Mouse (Mus musculus): ENCODE data around the gene Txndc2. TPM values are rescaled to one million over a fixed set of nuclear protein-coding genes. Genes with fewer than 3 reads are reported as not detected.

Gene Txndc2
- polyA plus RNA-seq, 1 experiment from 2014 or later = 0.24 TPM

DNA sequence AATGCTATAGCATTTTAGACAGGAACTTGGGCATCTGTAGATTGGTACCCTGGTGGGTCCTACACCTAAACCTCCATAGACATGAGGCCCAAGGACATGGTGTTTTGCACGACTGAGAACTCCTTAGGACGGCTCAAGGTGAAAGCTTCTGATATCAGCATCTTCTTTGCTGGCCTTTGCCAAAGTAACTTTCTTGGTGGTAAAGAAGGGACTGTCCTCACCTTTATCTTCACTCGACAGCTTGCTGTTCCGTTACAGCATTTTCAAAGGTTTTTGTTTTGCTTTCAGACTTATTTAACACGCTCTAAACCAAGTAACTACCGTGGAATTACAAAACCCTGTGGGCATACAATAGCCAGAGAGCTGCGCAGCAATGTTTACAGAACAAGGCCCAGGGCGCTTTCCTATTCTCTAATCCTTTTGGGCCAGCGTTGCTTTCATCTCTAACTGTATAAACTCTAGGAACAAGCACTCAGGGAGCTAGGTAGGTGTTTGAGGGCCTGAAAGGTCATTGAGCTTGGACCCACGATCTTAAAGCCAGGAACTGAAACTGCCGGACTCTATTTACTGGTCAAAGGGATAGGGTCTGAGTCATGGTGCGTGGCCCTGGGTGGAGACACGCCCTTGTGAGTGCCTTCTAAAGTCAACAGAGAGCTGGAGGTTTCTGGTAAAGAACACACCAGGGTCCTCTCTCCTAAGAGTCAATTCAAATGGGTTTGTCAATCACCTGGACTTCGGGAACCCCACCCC lies 21.5 kb upstream of the Txndc2 start:
- no peak overlapping the region for H3K4me2 ChIP-seq (ENCODE audit: low read depth, low read length, severe bottlenecking)
- H3K9me3 ChIP-seq (ENCODE audit: control insufficient read depth, low read length) = no peaks in the 10 kb centered on the region
- H3K36me3 ChIP-seq (ENCODE audit: control insufficient read depth, insufficient read depth, low read length) = no peaks in the 10 kb centered on the region
- no peak overlapping the region for H3K9ac ChIP-seq (ENCODE audit: low read length)
- 83% methylated on average over 14 of the region's 14 CpGs for WGBS
- DNase-seq (ENCODE audit: low spot score) = no peak
- H3K4me3 ChIP-seq (ENCODE audit: low read depth, low read length) = no peak overlapping the region
- no peak overlapping the region for H3K27ac ChIP-seq (ENCODE audit: low read depth, low read length)
- H3K4me1 ChIP-seq (replicated peaks; ENCODE audit: control insufficient read depth, insufficient read depth, low read length) = no peaks in the 10 kb centered on the region
- ATAC-seq (replicated peaks; ENCODE audit: low FRiP score) = no peak
- no peaks in the 10 kb centered on the region for H3K27me3 ChIP-seq (ENCODE audit: control insufficient read depth, insufficient read depth, low read length)

DNA sequence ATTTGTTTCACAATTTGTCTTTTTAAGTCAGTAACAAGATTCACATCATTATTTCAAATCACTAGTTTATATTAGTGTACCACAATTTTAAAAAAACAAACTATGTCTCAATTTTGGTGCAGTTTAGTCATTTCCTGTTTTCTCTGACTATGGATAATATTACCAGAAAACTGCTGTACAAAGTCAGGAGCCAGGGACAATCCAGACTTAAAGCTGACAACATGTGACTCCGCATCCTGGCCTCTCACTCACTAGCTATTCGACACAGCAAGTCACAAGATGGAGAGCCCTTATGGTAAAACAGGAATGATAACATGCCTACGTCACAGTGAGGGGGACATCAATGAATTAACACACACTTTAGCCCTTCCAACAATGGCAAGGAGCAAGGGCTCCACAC lies 20.7 kb upstream of the Txndc2 start:
- H3K4me1 ChIP-seq (replicated peaks; ENCODE audit: control insufficient read depth, insufficient read depth, low read length) = no peaks in the 10 kb centered on the region
- H3K27ac ChIP-seq (ENCODE audit: low read depth, low read length) = no peak overlapping the region
- H3K4me3 ChIP-seq (ENCODE audit: low read depth, low read length) = no peak overlapping the region
- 87% methylated on average over 3 of the region's 3 CpGs for WGBS
- H3K9me3 ChIP-seq (ENCODE audit: control insufficient read depth, low read length) = no peaks in the 10 kb centered on the region
- H3K4me2 ChIP-seq (ENCODE audit: low read depth, low read length, severe bottlenecking) = no peak overlapping the region
- no peak for ATAC-seq (replicated peaks; ENCODE audit: low FRiP score)
- DNase-seq (ENCODE audit: low spot score) = no peak
- no peaks in the 10 kb centered on the region for H3K27me3 ChIP-seq (ENCODE audit: control insufficient read depth, insufficient read depth, low read length)
- no peak overlapping the region for H3K9ac ChIP-seq (ENCODE audit: low read length)
- no peaks in the 10 kb centered on the region for H3K36me3 ChIP-seq (ENCODE audit: control insufficient read depth, insufficient read depth, low read length)

DNA sequence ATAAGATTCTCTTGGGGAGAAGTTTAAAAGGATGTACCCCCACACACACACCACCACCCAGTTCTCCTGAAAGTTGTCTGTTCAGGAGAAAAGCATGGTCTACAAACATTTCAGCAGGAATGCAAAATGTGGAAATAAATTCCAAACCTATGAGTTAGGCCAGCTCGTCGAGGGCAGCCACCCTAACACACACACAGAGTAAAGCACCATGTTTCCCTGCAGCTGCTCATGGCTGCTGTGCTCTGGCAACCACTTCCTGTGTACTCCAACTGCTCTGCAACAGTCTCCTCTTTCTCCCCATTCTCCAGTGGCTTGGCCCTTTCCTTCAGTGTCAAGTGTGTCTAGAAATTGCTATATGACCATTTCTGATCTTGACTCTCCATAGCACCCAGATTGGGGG lies 16.4 kb upstream of the Txndc2 start:
- no peaks in the 10 kb centered on the region for H3K36me3 ChIP-seq (ENCODE audit: control insufficient read depth, insufficient read depth, low read length)
- no peak overlapping the region for H3K27ac ChIP-seq (ENCODE audit: low read depth, low read length)
- no peak overlapping the region for H3K9ac ChIP-seq (ENCODE audit: low read length)
- ATAC-seq (replicated peaks; ENCODE audit: low FRiP score) (no peak), DNase-seq (ENCODE audit: low spot score) (no peak)
- no peaks in the 10 kb centered on the region for H3K9me3 ChIP-seq (ENCODE audit: control insufficient read depth, low read length)
- H3K4me3 ChIP-seq (ENCODE audit: low read depth, low read length) = no peak overlapping the region
- WGBS = 95% methylated on average over 2 of the region's 2 CpGs
- H3K27me3 ChIP-seq (ENCODE audit: control insufficient read depth, insufficient read depth, low read length) = no peaks in the 10 kb centered on the region
- H3K4me1 ChIP-seq (replicated peaks; ENCODE audit: control insufficient read depth, insufficient read depth, low read length) = no peaks in the 10 kb centered on the region
- no peak overlapping the region for H3K4me2 ChIP-seq (ENCODE audit: low read depth, low read length, severe bottlenecking)

DNA sequence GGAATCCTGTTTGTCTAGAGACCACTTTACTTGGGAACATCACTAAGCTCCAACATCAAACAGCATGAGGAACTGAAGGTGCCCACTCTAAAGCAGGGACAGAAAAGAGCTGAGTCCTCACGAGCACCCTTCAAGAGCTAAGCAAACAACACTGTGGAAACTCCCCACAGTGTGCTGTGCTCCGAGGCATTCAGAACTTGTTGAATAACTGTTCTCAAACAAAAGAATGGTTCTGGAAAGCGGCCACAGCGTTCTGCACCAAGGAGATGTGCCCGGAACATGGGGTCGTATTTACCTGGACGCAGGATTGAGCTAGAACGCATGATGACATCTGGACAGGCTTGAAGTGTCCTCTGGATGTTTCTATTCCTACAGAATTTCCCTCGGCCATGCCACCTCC lies 16.0 kb upstream of the Txndc2 start:
- Histone ChIP-seq H3K27me3 (ENCODE audit: control insufficient read depth, insufficient read depth, low read length) (no peaks in the 10 kb centered on the region), H3K27ac (ENCODE audit: low read depth, low read length) (no peak overlapping the region), H3K4me1 (replicated peaks; ENCODE audit: control insufficient read depth, insufficient read depth, low read length) (no peaks in the 10 kb centered on the region), H3K4me3 (ENCODE audit: low read depth, low read length) (no peak overlapping the region), H3K9me3 (ENCODE audit: control insufficient read depth, low read length) (no peaks in the 10 kb centered on the region), H3K4me2 (ENCODE audit: low read depth, low read length, severe bottlenecking) (no peak overlapping the region), H3K9ac (ENCODE audit: low read length) (no peak overlapping the region), H3K36me3 (ENCODE audit: control insufficient read depth, insufficient read depth, low read length) (no peaks in the 10 kb centered on the region)
- WGBS = 94% methylated on average over 9 of the region's 9 CpGs
- no peak for DNase-seq (ENCODE audit: low spot score)
- no peak for ATAC-seq (replicated peaks; ENCODE audit: low FRiP score)

DNA sequence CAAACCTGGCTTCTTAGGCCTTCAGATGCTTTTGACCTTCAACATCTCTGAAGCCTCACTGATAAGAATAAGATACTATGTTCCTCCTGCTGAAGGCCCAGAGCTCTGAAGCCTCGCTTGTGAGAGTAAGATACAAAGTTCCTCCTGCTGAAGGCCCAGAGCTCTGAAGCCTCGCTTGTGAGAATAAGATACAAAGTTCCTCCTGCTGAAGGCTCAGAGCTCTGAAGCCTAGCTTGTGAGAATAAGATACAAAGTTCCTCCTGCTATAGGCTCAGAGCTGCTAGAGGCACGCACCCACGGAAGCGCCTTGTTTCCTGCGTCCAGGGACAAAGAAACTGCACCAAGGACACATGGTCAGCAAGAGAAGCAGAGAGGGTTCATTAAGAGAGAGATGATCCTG lies 14.8 kb upstream of the Txndc2 start:
- H3K9me3 ChIP-seq (ENCODE audit: control insufficient read depth, low read length) = no peaks in the 10 kb centered on the region
- no peaks in the 10 kb centered on the region for H3K4me1 ChIP-seq (replicated peaks; ENCODE audit: control insufficient read depth, insufficient read depth, low read length)
- no peaks in the 10 kb centered on the region for H3K27me3 ChIP-seq (ENCODE audit: control insufficient read depth, insufficient read depth, low read length)
- no peak overlapping the region for H3K4me3 ChIP-seq (ENCODE audit: low read depth, low read length)
- 89% methylated on average over 6 of the region's 6 CpGs for WGBS
- no peak overlapping the region for H3K4me2 ChIP-seq (ENCODE audit: low read depth, low read length, severe bottlenecking)
- ATAC-seq (replicated peaks; ENCODE audit: low FRiP score) = no peak
- no peak for DNase-seq (ENCODE audit: low spot score)
- no peak overlapping the region for H3K27ac ChIP-seq (ENCODE audit: low read depth, low read length)
- H3K36me3 ChIP-seq (ENCODE audit: control insufficient read depth, insufficient read depth, low read length) = no peaks in the 10 kb centered on the region
- no peak overlapping the region for H3K9ac ChIP-seq (ENCODE audit: low read length)

DNA sequence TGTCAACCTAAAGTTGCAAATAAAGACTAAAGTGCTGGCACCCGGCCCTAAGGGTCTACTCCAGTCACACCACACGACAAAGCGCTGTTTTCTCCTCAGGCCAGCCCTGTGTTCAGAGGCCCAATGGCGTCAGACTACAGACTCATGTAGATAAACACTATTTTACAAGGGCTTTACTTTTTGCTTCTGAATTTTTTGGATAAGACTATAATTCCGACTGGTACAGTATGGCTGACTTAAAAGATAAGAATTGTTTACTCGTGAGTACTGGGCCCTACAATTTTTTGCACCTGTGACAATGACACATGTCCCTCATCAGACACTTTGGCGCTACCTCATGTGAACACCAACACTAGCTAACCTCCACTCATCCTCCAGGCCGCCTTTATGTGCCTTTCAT lies 14.1 kb upstream of the Txndc2 start:
- Histone ChIP-seq H3K4me3 (ENCODE audit: low read depth, low read length) (no peak overlapping the region), H3K27me3 (ENCODE audit: control insufficient read depth, insufficient read depth, low read length) (no peaks in the 10 kb centered on the region), H3K36me3 (ENCODE audit: control insufficient read depth, insufficient read depth, low read length) (no peaks in the 10 kb centered on the region), H3K9me3 (ENCODE audit: control insufficient read depth, low read length) (no peaks in the 10 kb centered on the region), H3K27ac (ENCODE audit: low read depth, low read length) (no peak overlapping the region), H3K4me2 (ENCODE audit: low read depth, low read length, severe bottlenecking) (no peak overlapping the region), H3K9ac (ENCODE audit: low read length) (no peak overlapping the region), H3K4me1 (replicated peaks; ENCODE audit: control insufficient read depth, insufficient read depth, low read length) (no peaks in the 10 kb centered on the region)
- ATAC-seq (replicated peaks; ENCODE audit: low FRiP score) (no peak), DNase-seq (ENCODE audit: low spot score) (no peak)
- WGBS = 92% methylated on average over 8 of the region's 8 CpGs

DNA sequence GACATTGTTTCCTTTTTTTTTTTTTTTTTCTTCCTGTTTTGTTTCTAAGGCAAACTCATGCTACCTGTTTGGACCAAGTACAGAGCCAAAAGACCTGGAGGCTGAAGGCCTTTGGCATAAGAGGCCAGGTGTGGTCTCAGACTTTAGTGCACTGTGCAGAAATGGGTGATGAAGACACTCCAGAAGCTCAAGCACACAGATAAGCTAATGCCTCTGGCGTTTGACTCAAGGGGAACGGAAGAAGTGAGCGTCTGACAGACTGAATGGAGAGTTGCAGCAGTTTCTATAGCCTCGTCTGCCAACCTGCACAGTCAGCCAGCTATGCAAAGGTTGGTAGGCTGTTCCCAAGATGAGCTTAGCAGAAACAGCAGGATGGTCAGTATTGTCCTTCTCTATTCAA lies 13.6 kb upstream of the Txndc2 start:
- DNase-seq (ENCODE audit: low spot score) = no peak
- Histone ChIP-seq H3K27me3 (ENCODE audit: control insufficient read depth, insufficient read depth, low read length) (no peaks in the 10 kb centered on the region), H3K4me1 (replicated peaks; ENCODE audit: control insufficient read depth, insufficient read depth, low read length) (no peaks in the 10 kb centered on the region), H3K9me3 (ENCODE audit: control insufficient read depth, low read length) (no peaks in the 10 kb centered on the region), H3K4me3 (ENCODE audit: low read depth, low read length) (no peak overlapping the region), H3K27ac (ENCODE audit: low read depth, low read length) (no peak overlapping the region), H3K36me3 (ENCODE audit: control insufficient read depth, insufficient read depth, low read length) (no peaks in the 10 kb centered on the region), H3K9ac (ENCODE audit: low read length) (no peak overlapping the region), H3K4me2 (ENCODE audit: low read depth, low read length, severe bottlenecking) (no peak overlapping the region)
- no peak for ATAC-seq (replicated peaks; ENCODE audit: low FRiP score)
- 83% methylated on average over 4 of the region's 4 CpGs for WGBS

DNA sequence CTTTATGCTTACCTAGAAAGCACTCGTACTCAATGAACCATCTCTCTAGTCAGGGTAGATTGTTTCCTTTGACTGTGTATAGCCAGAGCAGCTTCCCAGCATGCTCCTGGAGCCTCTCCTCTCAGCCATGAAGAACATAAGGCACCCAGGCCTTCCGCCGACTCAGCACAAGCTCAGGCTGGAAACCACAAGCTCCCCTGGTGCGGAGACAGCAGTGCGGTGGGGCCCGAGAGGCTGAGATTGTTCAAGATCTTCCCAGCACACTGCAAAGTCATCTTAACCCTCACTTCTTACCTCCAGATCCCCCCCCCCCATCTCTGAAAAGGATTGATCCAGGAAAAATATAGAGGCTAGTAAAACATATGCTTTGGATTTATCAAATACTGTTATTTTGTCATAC lies 8.6 kb upstream of the Txndc2 start:
- Histone ChIP-seq H3K9me3 (ENCODE audit: control insufficient read depth, low read length) (no peaks in the 10 kb centered on the region), H3K36me3 (ENCODE audit: control insufficient read depth, insufficient read depth, low read length) (no peaks in the 10 kb centered on the region), H3K4me3 (ENCODE audit: low read depth, low read length) (no peak overlapping the region), H3K9ac (ENCODE audit: low read length) (no peak overlapping the region), H3K27me3 (ENCODE audit: control insufficient read depth, insufficient read depth, low read length) (no peaks in the 10 kb centered on the region), H3K4me2 (ENCODE audit: low read depth, low read length, severe bottlenecking) (no peak overlapping the region), H3K4me1 (replicated peaks; ENCODE audit: control insufficient read depth, insufficient read depth, low read length) (no peaks in the 10 kb centered on the region), H3K27ac (ENCODE audit: low read depth, low read length) (no peak overlapping the region)
- no peak for ATAC-seq (replicated peaks; ENCODE audit: low FRiP score)
- WGBS = 89% methylated on average over 6 of the region's 6 CpGs
- no peak for DNase-seq (ENCODE audit: low spot score)

DNA sequence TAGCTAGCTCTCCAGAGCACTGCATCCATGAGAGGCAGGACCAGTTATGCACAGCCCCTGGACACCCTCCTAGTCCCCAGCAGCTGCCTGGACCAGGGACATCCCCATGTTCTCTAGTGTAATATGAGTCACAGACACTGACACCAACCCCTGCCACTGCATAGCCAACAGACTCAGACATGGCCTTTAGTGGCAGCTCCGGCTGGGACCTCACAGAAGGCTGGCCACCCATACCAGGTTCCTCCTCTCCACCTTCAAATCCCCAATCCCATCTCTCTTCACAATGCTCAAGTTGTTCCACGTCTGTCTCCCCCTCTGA lies 7.2 kb upstream of the Txndc2 start:
- no peaks in the 10 kb centered on the region for H3K4me1 ChIP-seq (replicated peaks; ENCODE audit: control insufficient read depth, insufficient read depth, low read length)
- 87% methylated on average over 2 of the region's 2 CpGs for WGBS
- H3K27ac ChIP-seq (ENCODE audit: low read depth, low read length) = no peak overlapping the region
- H3K9me3 ChIP-seq (ENCODE audit: control insufficient read depth, low read length) = no peaks in the 10 kb centered on the region
- H3K9ac ChIP-seq (ENCODE audit: low read length) = no peak overlapping the region
- H3K4me3 ChIP-seq (ENCODE audit: low read depth, low read length) = no peak overlapping the region
- ATAC-seq (replicated peaks; ENCODE audit: low FRiP score) (no peak), DNase-seq (ENCODE audit: low spot score) (no peak)
- no peaks in the 10 kb centered on the region for H3K36me3 ChIP-seq (ENCODE audit: control insufficient read depth, insufficient read depth, low read length)
- no peaks in the 10 kb centered on the region for H3K27me3 ChIP-seq (ENCODE audit: control insufficient read depth, insufficient read depth, low read length)
- no peak overlapping the region for H3K4me2 ChIP-seq (ENCODE audit: low read depth, low read length, severe bottlenecking)
